ENCODE assay signal across 8 mouse cellular contexts in the genomic region with DNA sequence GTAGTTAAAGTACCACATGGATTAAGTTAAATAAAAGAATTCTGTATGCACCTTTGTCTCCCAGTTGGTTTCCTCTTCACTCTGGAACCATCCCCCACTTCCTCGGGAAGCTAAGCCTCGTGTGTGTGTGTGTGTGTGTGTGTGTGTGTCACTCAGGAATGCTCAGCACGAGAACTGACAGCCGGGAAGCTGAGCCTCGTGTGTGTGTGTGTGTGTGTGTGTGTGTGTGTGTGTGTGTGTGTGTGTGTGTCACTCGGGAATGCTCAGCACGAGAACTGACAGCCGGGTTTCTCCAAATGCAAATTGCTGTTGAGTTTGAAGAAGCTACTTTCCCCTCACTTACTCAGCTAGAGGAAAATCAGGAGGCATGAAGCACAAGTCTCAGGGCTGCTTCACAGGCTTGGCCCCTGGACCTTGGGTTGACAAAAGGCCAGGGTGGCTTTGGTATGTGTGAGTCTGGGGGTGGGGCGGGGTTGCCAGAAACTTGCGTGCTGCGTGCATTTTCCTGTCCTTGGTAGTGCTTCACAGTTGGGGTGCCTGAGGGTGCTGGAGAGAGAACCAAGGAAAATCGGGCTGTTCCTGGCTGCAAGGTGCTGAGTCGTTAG. TPM values are rescaled to one million over a fixed set of nuclear protein-coding genes. Genes with fewer than 3 reads are reported as not detected.
A peak's percentile ranks its signal among the peaks of the same experiment; 100 is the strongest.
DNase-seq lines count a peak whose midpoint lies in the region; ATAC-seq and TF ChIP-seq lines count a peak whose summit lies in the region.

No protein-coding gene starts in this region.

- H3K27ac ChIP-seq in heart, embryonic 10.5 days = no peak overlapping the region
- H3K27ac ChIP-seq in neural tube, embryonic 13.5 days (replicated peaks) = no peak overlapping the region
- no peak overlapping the region for H3K27ac ChIP-seq in cerebellum, adult 2 months (ENCODE audit: insufficient read depth, low read length)

- WGBS in heart, embryonic 10.5 days = 22% methylated on average over 13 of the region's 13 CpGs
- WGBS in neural tube, embryonic 13.5 days = 36% methylated on average over 12 of the region's 13 CpGs
- WGBS in cerebellum, adult 2 months = 48% methylated on average over 13 of the region's 13 CpGs

- H3K4me2 ChIP-seq in neural tube, embryonic 13.5 days = no peak overlapping the region

- TF ChIP-seq POLR2A in cerebellum, adult 2 months (IDR thresholded peaks at IDR 0.05; ENCODE audit: borderline replicate concordance, insufficient read depth, low read length) = no peak

- TF ChIP-seq CTCF in cerebellum, adult 2 months (IDR thresholded peaks at IDR 0.05; ENCODE audit: borderline replicate concordance, insufficient read depth, low read depth, low read length) = no peak

- 0 out of 2 replicates have a peak overlapping the region, but pooled peaks have one; percentile 9 for H3K4me3 ChIP-seq in heart, embryonic 10.5 days
- no peak overlapping the region for H3K4me3 ChIP-seq in neural tube, embryonic 13.5 days
- no peak overlapping the region for H3K4me3 ChIP-seq in cerebellum, adult 2 months (replicated peaks; ENCODE audit: insufficient read depth, low read depth, low read length)

- no peak overlapping the region for H3K9ac ChIP-seq in neural tube, embryonic 13.5 days

- peaks cover 26% of the 10 kb centered on the region for H3K4me1 ChIP-seq in heart, embryonic 10.5 days
- H3K4me1 ChIP-seq in neural tube, embryonic 13.5 days (replicated peaks) = peaks cover 6% of the 10 kb centered on the region; the same call in 1 of the 2 replicates
- H3K4me1 ChIP-seq in cerebellum, adult 2 months (ENCODE audit: control insufficient read depth, insufficient read depth, low read length) = peaks cover 8% of the 10 kb centered on the region

- ATAC-seq in neural tube, embryonic 13.5 days (ENCODE audit: low read depth) = 0 out of 2 replicates have a peak, but pooled peaks have one; percentile 11

- H3K36me3 ChIP-seq in heart, embryonic 10.5 days = peaks cover 21% of the 10 kb centered on the region
- H3K36me3 ChIP-seq in neural tube, embryonic 13.5 days = peaks cover 23% of the 10 kb centered on the region

- no peaks in the 10 kb centered on the region; the same call in 1 of the 2 replicates for H3K27me3 ChIP-seq in heart, embryonic 10.5 days (ENCODE audit: insufficient read depth, poor library complexity, severe bottlenecking)
- no peaks in the 10 kb centered on the region for H3K27me3 ChIP-seq in neural tube, embryonic 13.5 days
- no peaks in the 10 kb centered on the region for H3K27me3 ChIP-seq in cerebellum, adult 2 months (ENCODE audit: control insufficient read depth, insufficient read depth, low read length)

- DNase-seq in thymus, postnatal 4 days = peak; percentile 8
- DNase-seq in thymus, postnatal 36 days = no peak
- peak; percentile 89 for DNase-seq in heart, embryonic 10.5 days (ENCODE audit: low spot score)
- peak; percentile 84 for DNase-seq in kidney, postnatal 14 days
- DNase-seq in cerebellum, postnatal 4 days (ENCODE audit: low spot score in 2 of 2) = no peak
- no peak for DNase-seq in cerebellum, adult 2 months
- no peak for DNase-seq in layer of hippocampus, adult 9-10 months (ENCODE audit: low spot score)

- H3K9me3 ChIP-seq in heart, embryonic 10.5 days = no peaks in the 10 kb centered on the region
- H3K9me3 ChIP-seq in neural tube, embryonic 13.5 days = no peaks in the 10 kb centered on the region

RNA-seq across cellular contexts. Expression of gene Pgpep1l, which starts 30.3 kb away (rescaled TPM):
- not detected in 2 replicates for polyA plus RNA-seq in heart, embryonic 10.5 days (2016; fragmentation: Nextera tagmentation; extraction: Ambion mirVana)
- not detected in 2 replicates for polyA plus RNA-seq in neural tube, embryonic 13.5 days (2015; fragmentation: Nextera tagmentation; extraction: Ambion mirVana)
- polyA plus RNA-seq in cerebellum, adult 2 months (2012; rRNA removed) = 0.19 and 0.36 TPM in 2 replicates

RNA-seq across cellular contexts. Expression of gene Fam169b, which starts 39.9 kb away (rescaled TPM):
- 0.19 and 0.28 TPM in 2 replicates for polyA plus RNA-seq in heart, embryonic 10.5 days (2016; fragmentation: Nextera tagmentation; extraction: Ambion mirVana)
- polyA plus RNA-seq in neural tube, embryonic 13.5 days (2015; fragmentation: Nextera tagmentation; extraction: Ambion mirVana) = 0.17 and 0.21 TPM in 2 replicates
- 0.11 and 0.13 TPM in 2 replicates for polyA plus RNA-seq in cerebellum, adult 2 months (2012; rRNA removed)

Comparison
In these comparisons a context has a peak if more than half of its experiments do, and no peak if none do; other contexts are left out.
1. DNase-seq: peak in thymus, postnatal 4 days (single experiment), heart, embryonic 10.5 days (single experiment) and kidney, postnatal 14 days (single experiment); none in thymus, postnatal 36 days (0 of 2), cerebellum, postnatal 4 days (0 of 2), cerebellum, adult 2 months (0 of 2) and layer of hippocampus, adult 9-10 months (single experiment).